8 mouse cellular contexts compared by ENCODE assay signal in the genomic region with DNA sequence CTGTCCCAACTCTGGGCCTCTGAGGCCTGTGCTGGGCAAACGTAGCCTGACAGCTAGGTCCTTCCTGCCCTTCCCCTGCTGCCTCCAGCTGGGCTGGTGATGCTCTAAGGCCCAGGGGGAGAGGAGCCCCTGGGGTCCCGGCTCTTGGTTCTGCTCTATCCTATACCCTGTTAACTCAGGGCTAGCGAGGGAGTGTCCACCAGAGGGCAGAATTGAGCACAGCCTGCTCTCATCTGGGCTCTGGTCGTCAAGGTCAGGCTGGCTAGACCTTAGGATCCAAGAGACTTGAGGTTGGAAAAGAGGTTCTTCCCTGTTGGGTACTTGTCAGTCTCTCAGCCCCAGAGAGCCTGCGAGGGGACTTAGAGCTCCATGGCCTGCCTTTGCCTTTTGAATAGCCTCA. TPM values are rescaled to one million over a fixed set of nuclear protein-coding genes. Genes with fewer than 3 reads are reported as not detected.
DNase-seq lines count a peak whose midpoint lies in the region; ATAC-seq and TF ChIP-seq lines count a peak whose summit lies in the region.

No protein-coding gene starts in this region.

- H3K27ac ChIP-seq in heart, embryonic 10.5 days: no peak overlapping the region
- no peak overlapping the region for H3K27ac ChIP-seq in intestine, postnatal 0 days (ENCODE audit: low read depth, low read length)
- no peak overlapping the region for H3K27ac ChIP-seq in stomach, postnatal 0 days (replicated peaks)

- no peaks in the 10 kb centered on the region for H3K27me3 ChIP-seq in heart, embryonic 10.5 days (ENCODE audit: insufficient read depth, poor library complexity, severe bottlenecking)
- H3K27me3 ChIP-seq in E14TG2a.4 (ENCODE audit: insufficient read depth, low read length): no peaks in the 10 kb centered on the region
- H3K27me3 ChIP-seq in intestine, postnatal 0 days (replicated peaks; ENCODE audit: control insufficient read depth, insufficient read depth, low read length): no peaks in the 10 kb centered on the region
- H3K27me3 ChIP-seq in stomach, postnatal 0 days (ENCODE audit: control insufficient read depth, insufficient read depth, low read length): no peaks in the 10 kb centered on the region

- 13% methylated on average over 5 of the region's 5 CpGs for WGBS in heart, embryonic 10.5 days
- WGBS in intestine, postnatal 0 days: 23% methylated on average over 5 of the region's 5 CpGs
- WGBS in stomach, postnatal 0 days: 24% methylated on average over 5 of the region's 5 CpGs

- no peaks in the 10 kb centered on the region for H3K9me3 ChIP-seq in heart, embryonic 10.5 days
- H3K9me3 ChIP-seq in E14TG2a.4 (ENCODE audit: low read length): no peaks in the 10 kb centered on the region
- no peaks in the 10 kb centered on the region for H3K9me3 ChIP-seq in intestine, postnatal 0 days (ENCODE audit: control insufficient read depth)
- H3K9me3 ChIP-seq in stomach, postnatal 0 days (ENCODE audit: control insufficient read depth, low read length): no peaks in the 10 kb centered on the region

- H3K4me3 ChIP-seq in heart, embryonic 10.5 days: no peak overlapping the region
- H3K4me3 ChIP-seq in E14TG2a.4 (replicated peaks; ENCODE audit: low read length): no peak overlapping the region
- no peak overlapping the region for H3K4me3 ChIP-seq in intestine, postnatal 0 days (ENCODE audit: low read depth, low read length)
- no peak overlapping the region for H3K4me3 ChIP-seq in stomach, postnatal 0 days (ENCODE audit: low read depth, low read length)

- no peak for ATAC-seq in intestine, postnatal 0 days
- peak; percentile 40; the same call in 1 of the 2 replicates for ATAC-seq in stomach, postnatal 0 days (ENCODE audit: low FRiP score, low TSS enrichment)

- no peak for TF ChIP-seq EP300 in stomach, postnatal 0 days (optimal IDR thresholded peaks at IDR 0.05)

- peaks cover 38% of the 10 kb centered on the region for H3K36me3 ChIP-seq in heart, embryonic 10.5 days
- H3K36me3 ChIP-seq in E14TG2a.4 (ENCODE audit: insufficient read depth, low read length): peaks cover 73% of the 10 kb centered on the region
- peaks cover 62% of the 10 kb centered on the region for H3K36me3 ChIP-seq in intestine, postnatal 0 days (ENCODE audit: control insufficient read depth, insufficient read depth)
- H3K36me3 ChIP-seq in stomach, postnatal 0 days (ENCODE audit: control insufficient read depth, insufficient read depth, low read length): peaks cover 3% of the 10 kb centered on the region; the same call in 1 of the 2 replicates

- peaks cover 7% of the 10 kb centered on the region; the same call in 1 of the 2 replicates for H3K4me1 ChIP-seq in heart, embryonic 10.5 days
- H3K4me1 ChIP-seq in E14TG2a.4 (replicated peaks; ENCODE audit: low read depth, low read length): peaks cover 50% of the 10 kb centered on the region
- H3K4me1 ChIP-seq in intestine, postnatal 0 days (replicated peaks; ENCODE audit: control insufficient read depth, insufficient read depth, low read length): no peaks in the 10 kb centered on the region
- no peaks in the 10 kb centered on the region for H3K4me1 ChIP-seq in stomach, postnatal 0 days (replicated peaks; ENCODE audit: control insufficient read depth, insufficient read depth)

- peak; percentile 53 to 77 for DNase-seq in heart, adult 18-20 months
- no peak for DNase-seq in heart, embryonic 10.5 days (ENCODE audit: low spot score)
- peak; percentile 73 to 79 for DNase-seq in cerebellum, adult 18-20 months
- DNase-seq in frontal cortex, postnatal 25 days (ENCODE audit: low spot score in 2 of 2): peak; percentile 44 to 48
- DNase-seq in lung, postnatal 36 days: peak; percentile 81
- DNase-seq in stomach, postnatal 0 days (ENCODE audit: low spot score): peak; percentile 70

- TF ChIP-seq CTCF in E14TG2a.4 (conservative IDR thresholded peaks at IDR 0.05; ENCODE audit: low read length): peak; percentile 88
- TF ChIP-seq CTCF in intestine, postnatal 0 days (IDR thresholded peaks at IDR 0.05; ENCODE audit: low read depth): peak; percentile 89
- TF ChIP-seq CTCF in stomach, postnatal 0 days (IDR thresholded peaks at IDR 0.05; ENCODE audit: low read depth): peak; percentile 89

- no peak overlapping the region for H3K9ac ChIP-seq in intestine, postnatal 0 days (ENCODE audit: low read depth, low read length)
- no peak overlapping the region for H3K9ac ChIP-seq in stomach, postnatal 0 days (ENCODE audit: low read length)

- no peak overlapping the region for H3K4me2 ChIP-seq in intestine, postnatal 0 days (replicated peaks; ENCODE audit: low read depth)
- H3K4me2 ChIP-seq in stomach, postnatal 0 days (replicated peaks; ENCODE audit: low read depth): no peak overlapping the region

RNA-seq across cellular contexts. Expression of a gene that starts 11.6 kb away (rescaled TPM):
- total RNA-seq in heart, adult 18-20 months (2021): 1 to 10 TPM; 5.6 to 5.8 TPM
- polyA plus RNA-seq in heart, embryonic 10.5 days (2016; fragmentation: Nextera tagmentation; extraction: Ambion mirVana): 7.9 and 18.6 TPM in 2 replicates
- polyA plus RNA-seq in intestine, postnatal 0 days (2015; fragmentation: Nextera tagmentation; extraction: Ambion mirVana): 0.27 and 0.58 TPM in 2 replicates
- 0.55 and 0.74 TPM in 2 replicates for polyA plus RNA-seq in stomach, postnatal 0 days (2015; fragmentation: Nextera tagmentation; extraction: Ambion mirVana)

RNA-seq across cellular contexts. Expression of a gene that starts 26.7 kb away (rescaled TPM):
- 10 to 100 TPM; 17.3 to 21.3 TPM for total RNA-seq in heart, adult 18-20 months (2021)
- polyA plus RNA-seq in heart, embryonic 10.5 days (2016; fragmentation: Nextera tagmentation; extraction: Ambion mirVana): 23.9 and 27.8 TPM in 2 replicates
- polyA plus RNA-seq in intestine, postnatal 0 days (2015; fragmentation: Nextera tagmentation; extraction: Ambion mirVana): 13.3 and 14.7 TPM in 2 replicates
- polyA plus RNA-seq in stomach, postnatal 0 days (2015; fragmentation: Nextera tagmentation; extraction: Ambion mirVana): 14.1 and 15.3 TPM in 2 replicates

RNA-seq across cellular contexts. Expression of a gene that starts 43.3 kb away (rescaled TPM):
- 10 to 100 TPM; 19.1 to 21.1 TPM for total RNA-seq in heart, adult 18-20 months (2021)
- polyA plus RNA-seq in heart, embryonic 10.5 days (2016; fragmentation: Nextera tagmentation; extraction: Ambion mirVana): 6.5 and 8.1 TPM in 2 replicates
- 9.0 and 9.6 TPM in 2 replicates for polyA plus RNA-seq in intestine, postnatal 0 days (2015; fragmentation: Nextera tagmentation; extraction: Ambion mirVana)
- polyA plus RNA-seq in stomach, postnatal 0 days (2015; fragmentation: Nextera tagmentation; extraction: Ambion mirVana): 15.3 and 23.6 TPM in 2 replicates

RNA-seq across cellular contexts. Expression of a gene that starts 56.9 kb away (rescaled TPM):
- total RNA-seq in heart, adult 18-20 months (2021): under 1 TPM; 0.54 to 0.87 TPM
- polyA plus RNA-seq in heart, embryonic 10.5 days (2016; fragmentation: Nextera tagmentation; extraction: Ambion mirVana): 0.06 and 0.11 TPM in 2 replicates
- 0.73 and 0.86 TPM in 2 replicates for polyA plus RNA-seq in intestine, postnatal 0 days (2015; fragmentation: Nextera tagmentation; extraction: Ambion mirVana)
- 0.82 and 0.85 TPM in 2 replicates for polyA plus RNA-seq in stomach, postnatal 0 days (2015; fragmentation: Nextera tagmentation; extraction: Ambion mirVana)
